Mouse (Mus musculus) stomach, postnatal 0 days (tissue): ENCODE data around the gene Olfr287. TPM values are rescaled to one million over a fixed set of nuclear protein-coding genes. Genes with fewer than 3 reads are reported as not detected.

Source experiments
- ATAC-seq: fragments of 200-750 bp; cut with Nextera tagmentation; 2 replicates; pipeline ENCODE4 v1.8.0; 2017; ENCODE audit not compliant: low FRiP score, low TSS enrichment
- DNase-seq: peaks from one replicate; pipeline ENCODE4 v3.0.0-alpha.2; 2016; ENCODE audit warnings: low spot score
- H3K27ac ChIP-seq: fragments of 300-500 bp; sonication (generic); replicated peaks from 2 replicates; pipeline ENCODE4 v1.5.1; 2014; ENCODE audit warnings: mild to moderate bottlenecking, control low read depth
- H3K27me3 ChIP-seq: fragments of 300-500 bp; sonication (generic); 2 replicates; pipeline ENCODE4 v1.6.1; 2014; ENCODE audit warnings: low read length; ENCODE audit not compliant: control insufficient read depth, insufficient read depth
- H3K36me3 ChIP-seq: fragments of 300-500 bp; sonication (generic); 2 replicates; pipeline ENCODE4 v1.6.1; 2014; ENCODE audit warnings: low read length, mixed read lengths; ENCODE audit not compliant: control insufficient read depth, insufficient read depth
- H3K4me1 ChIP-seq: fragments of 300-500 bp; sonication (generic); replicated peaks from 2 replicates; pipeline ENCODE4 v1.6.1; 2014; ENCODE audit warnings: antibody characterized with exemption; ENCODE audit not compliant: control insufficient read depth, insufficient read depth
- H3K4me2 ChIP-seq: fragments of 300-500 bp; sonication (generic); replicated peaks from 2 replicates; pipeline ENCODE4 v1.6.1; 2014; ENCODE audit warnings: low read depth, mild to moderate bottlenecking, control low read depth, moderate library complexity
- H3K4me3 ChIP-seq: fragments of 300-500 bp; sonication (generic); 2 replicates; pipeline ENCODE4 v1.5.1; 2014; ENCODE audit warnings: low read depth, low read length, control low read depth
- H3K9ac ChIP-seq: fragments of 300-500 bp; sonication (generic); 2 replicates; pipeline ENCODE4 v1.6.1; 2014; ENCODE audit warnings: mild to moderate bottlenecking, low read length, control low read depth, mixed read lengths
- H3K9me3 ChIP-seq: fragments of 300-500 bp; sonication (generic); 2 replicates; pipeline ENCODE4 v1.6.1; 2016; ENCODE audit warnings: low read length; ENCODE audit not compliant: control insufficient read depth
- CTCF ChIP-seq: IDR thresholded peaks from 2 replicates; pipeline ENCODE4 v1.5.1; 2016; ENCODE audit warnings: antibody characterized with exemption, low read depth, mild to moderate bottlenecking, moderate library complexity
- EP300 ChIP-seq: optimal IDR thresholded peaks from 2 replicates; pipeline ENCODE3; 2016; ENCODE audit warnings: antibody characterized with exemption
- WGBS: fragments of 180-500 bp; shearing (Covaris S2); extraction: QIAGEN DNeasy Blood & Tissue Kit; methylation state at CpG from one replicate; pipeline ENCODE4 v1.1.7; 2014; 5-methylcytosine and 5-hydroxymethylcytosine counted together
- polyA plus RNA-seq: library from polyadenylated mRNA; unstranded; fragments of >200 nt; fragmentation: Nextera tagmentation; extraction: Ambion mirVana; gene quantifications from 2 replicates; pipeline ENCODE4 v1.2.1, GENCODE M21; 2015

Olfr287 gene
- polyA plus RNA-seq, 1 experiment from 2014 or later: not detected

- Histone ChIP-seq H3K9ac (no peak overlapping the region), H3K27me3 (no peaks in the 10 kb centered on the region), H3K27ac (no peak overlapping the region), H3K4me2 (no peak overlapping the region), H3K9me3 (no peaks in the 10 kb centered on the region), H3K36me3 (no peaks in the 10 kb centered on the region), H3K4me3 (no peak overlapping the region), H3K4me1 (no peaks in the 10 kb centered on the region)
- TF ChIP-seq EP300 (no peak), CTCF (no peak)
- ATAC-seq (no peak), DNase-seq (no peak)
- WGBS: 78% methylated on average over 7 of the region's 7 CpGs
Observed at GRCm38 (mm10) chr15:98226096-98226495, 5.2 kb upstream of the Olfr287 start.

DNA sequence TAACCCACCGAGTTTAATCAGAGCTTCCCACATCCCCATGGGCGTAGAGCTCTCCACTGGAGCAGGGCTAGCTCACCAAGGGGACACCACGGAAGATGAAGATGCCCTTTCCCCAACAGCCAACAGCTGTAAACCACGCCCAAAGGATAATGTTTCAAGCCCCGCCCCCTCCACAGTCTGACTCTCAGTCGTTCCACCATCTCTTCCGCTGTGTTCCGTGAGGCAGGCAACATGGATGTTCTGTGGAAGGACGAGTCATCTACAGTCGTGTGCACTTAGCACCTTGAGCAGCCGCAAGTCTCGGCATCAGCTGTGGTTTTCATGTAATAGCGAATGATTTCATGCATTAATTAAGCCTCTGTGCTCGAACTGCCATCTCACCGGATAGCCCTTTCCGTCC lies 4.8 kb upstream of the Olfr287 start:
- Histone ChIP-seq H3K27me3 (no peaks in the 10 kb centered on the region), H3K9me3 (no peaks in the 10 kb centered on the region), H3K36me3 (no peaks in the 10 kb centered on the region), H3K4me1 (no peaks in the 10 kb centered on the region), H3K4me2 (no peak overlapping the region), H3K4me3 (no peak overlapping the region), H3K9ac (no peak overlapping the region), H3K27ac (no peak overlapping the region)
- TF ChIP-seq CTCF: no peak
- TF ChIP-seq EP300: no peak
- no peak for ATAC-seq
- 45% methylated on average over 16 of the region's 16 CpGs for WGBS
- no peak for DNase-seq

GRCm38 (mm10) chr15:98222377-98222776 lies 1.5 kb upstream of the Olfr287 start:
- Histone ChIP-seq H3K4me1 (no peaks in the 10 kb centered on the region), H3K4me3 (no peak overlapping the region), H3K9ac (no peak overlapping the region), H3K4me2 (no peak overlapping the region), H3K27me3 (no peaks in the 10 kb centered on the region), H3K27ac (no peak overlapping the region), H3K9me3 (no peaks in the 10 kb centered on the region), H3K36me3 (no peaks in the 10 kb centered on the region)
- ATAC-seq (no peak), DNase-seq (no peak)
- TF ChIP-seq EP300 (no peak), CTCF (no peak)

DNA sequence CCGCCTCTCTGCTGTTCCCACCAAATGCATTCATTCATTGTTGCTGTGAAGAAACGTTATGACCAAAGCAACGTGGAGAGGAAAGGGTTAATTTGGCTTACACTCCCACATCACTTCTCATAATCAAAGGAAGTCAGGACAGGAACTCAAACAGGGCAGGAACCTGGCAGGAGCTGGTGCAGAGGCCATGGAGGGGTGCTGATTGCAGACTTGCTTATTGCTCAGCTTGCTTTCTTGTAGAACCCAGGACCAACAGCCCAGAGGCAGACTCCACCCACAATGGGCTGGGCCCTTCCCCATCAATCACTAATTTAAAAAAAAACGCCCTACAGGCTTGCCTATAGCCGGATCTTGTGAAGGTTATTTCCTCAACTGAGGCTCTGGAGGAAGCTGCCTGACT lies 6.7 kb downstream of the Olfr287 start:
- no peak overlapping the region for H3K4me2 ChIP-seq
- DNase-seq (no peak), ATAC-seq (no peak)
- WGBS: 59% methylated on average over 5 of the region's 5 CpGs
- no peak overlapping the region for H3K4me3 ChIP-seq
- H3K9me3 ChIP-seq: no peaks in the 10 kb centered on the region
- no peak overlapping the region for H3K9ac ChIP-seq
- no peaks in the 10 kb centered on the region for H3K4me1 ChIP-seq
- TF ChIP-seq EP300 (no peak), CTCF (no peak)
- no peaks in the 10 kb centered on the region; the same call in 1 of the 2 replicates for H3K27me3 ChIP-seq
- H3K27ac ChIP-seq: no peak overlapping the region
- no peaks in the 10 kb centered on the region for H3K36me3 ChIP-seq

- Histone ChIP-seq H3K4me3 (no peak overlapping the region), H3K36me3 (no peaks in the 10 kb centered on the region), H3K27ac (no peak overlapping the region), H3K9me3 (no peaks in the 10 kb centered on the region), H3K4me1 (no peaks in the 10 kb centered on the region), H3K27me3 (no peaks in the 10 kb centered on the region; the same call in 1 of the 2 replicates), H3K9ac (no peak overlapping the region), H3K4me2 (no peak overlapping the region)
- ATAC-seq (no peak), DNase-seq (no peak)
- TF ChIP-seq EP300 (no peak), CTCF (no peak)
- WGBS: 70% methylated on average over 5 of the region's 5 CpGs
Observed at GRCm38 (mm10) chr15:98213336-98213870, 7.5 kb downstream of the Olfr287 start.

DNA sequence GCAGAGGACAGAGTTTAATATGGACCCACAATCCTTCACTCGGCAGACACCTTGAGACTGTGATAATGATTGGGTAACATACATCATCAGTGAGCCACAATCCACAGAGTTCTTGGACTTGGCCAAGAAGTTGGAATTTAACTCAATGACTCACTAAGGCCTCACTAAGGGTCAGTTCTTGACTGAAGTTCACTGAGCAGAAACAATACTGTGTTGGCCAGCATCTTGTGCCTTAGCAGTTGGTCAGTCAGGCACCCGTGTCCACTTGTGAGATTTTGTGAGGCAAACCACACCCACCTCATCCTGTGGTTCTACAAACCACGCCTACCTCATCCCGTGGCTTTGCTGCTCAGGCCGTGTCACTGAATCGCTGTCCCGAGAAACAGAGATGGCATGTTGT lies 11.2 kb downstream of the Olfr287 start:
- no peak overlapping the region for H3K27ac ChIP-seq
- no peak overlapping the region for H3K9ac ChIP-seq
- WGBS: 77% methylated on average over 7 of the region's 7 CpGs
- H3K27me3 ChIP-seq: no peaks in the 10 kb centered on the region; the same call in 1 of the 2 replicates
- H3K4me3 ChIP-seq: no peak overlapping the region
- H3K36me3 ChIP-seq: no peaks in the 10 kb centered on the region
- ATAC-seq: no peak
- TF ChIP-seq CTCF: no peak
- no peak for TF ChIP-seq EP300
- no peaks in the 10 kb centered on the region for H3K9me3 ChIP-seq
- no peak overlapping the region for H3K4me2 ChIP-seq
- no peaks in the 10 kb centered on the region for H3K4me1 ChIP-seq
- DNase-seq: no peak
